Mouse (Mus musculus): ENCODE measurements at regions not wholly inside any gene's neighbourhood (a gene's known extent, or its start where the extent isn't known, plus 50 kb on each side); places are given as distances from the start of the nearest gene placed in this dataset.
A peak's percentile ranks its signal among the peaks of the same experiment; 100 is the strongest.

GRCm38 (mm10) chr1:186354742-186355141 lies 237.6 kb upstream of the Lyplal1 start:
- Histone ChIP-seq H3K4me3 (ENCODE audit: low read length) (no peak overlapping the region), H3K36me3 (ENCODE audit: control insufficient read depth, insufficient read depth, low read length) (no peaks in the 10 kb centered on the region), H3K4me2 (replicated peaks; ENCODE audit: low read depth, low read length) (no peak overlapping the region), H3K27me3 (ENCODE audit: control insufficient read depth, insufficient read depth, low read length) (no peaks in the 10 kb centered on the region), H3K27ac (ENCODE audit: low read depth, low read length) (no peak overlapping the region), H3K9me3 (ENCODE audit: control insufficient read depth, low read length) (no peaks in the 10 kb centered on the region), H3K4me1 (ENCODE audit: control insufficient read depth, insufficient read depth, low read length) (no peaks in the 10 kb centered on the region), H3K9ac (ENCODE audit: low read depth, low read length) (no peak overlapping the region)
- ATAC-seq (ENCODE audit: low FRiP score, low TSS enrichment) = no peak
- WGBS = 51% methylated on average over 6 of the region's 6 CpGs

- Histone ChIP-seq H3K4me3 (ENCODE audit: low read length) (no peak overlapping the region), H3K9ac (ENCODE audit: low read depth, low read length) (no peak overlapping the region)
Measured at GRCm38 (mm10) chr1:186354072-186354471, 237.0 kb upstream of the Lyplal1 start.

GRCm38 (mm10) chr1:186350381-186350780 lies 233.3 kb upstream of the Lyplal1 start:
- H3K27me3 ChIP-seq (ENCODE audit: control insufficient read depth, insufficient read depth, low read length) = no peaks in the 10 kb centered on the region
- H3K4me2 ChIP-seq (replicated peaks; ENCODE audit: low read depth, low read length) = no peak overlapping the region
- no peak overlapping the region for H3K4me3 ChIP-seq (ENCODE audit: low read length)
- no peaks in the 10 kb centered on the region for H3K9me3 ChIP-seq (ENCODE audit: control insufficient read depth, low read length)
- no peak overlapping the region for H3K27ac ChIP-seq (ENCODE audit: low read depth, low read length)
- 86% methylated on average over 4 of the region's 4 CpGs for WGBS
- H3K36me3 ChIP-seq (ENCODE audit: control insufficient read depth, insufficient read depth, low read length) = no peaks in the 10 kb centered on the region
- ATAC-seq (ENCODE audit: low FRiP score, low TSS enrichment) = no peak
- H3K4me1 ChIP-seq (ENCODE audit: control insufficient read depth, insufficient read depth, low read length) = peaks cover 12% of the 10 kb centered on the region
- no peak overlapping the region for H3K9ac ChIP-seq (ENCODE audit: low read depth, low read length)

More at GRCm38 (mm10) chr1:186354072-186354471, 237.0 kb upstream of the Lyplal1 start:
- H3K4me2 ChIP-seq (replicated peaks; ENCODE audit: low read depth, low read length) = no peak overlapping the region
- H3K27me3 ChIP-seq (ENCODE audit: control insufficient read depth, insufficient read depth, low read length) = no peaks in the 10 kb centered on the region
- ATAC-seq (ENCODE audit: low FRiP score, low TSS enrichment) = no peak
- H3K36me3 ChIP-seq (ENCODE audit: control insufficient read depth, insufficient read depth, low read length) = no peaks in the 10 kb centered on the region
- H3K9me3 ChIP-seq (ENCODE audit: control insufficient read depth, low read length) = no peaks in the 10 kb centered on the region
- no peak overlapping the region for H3K27ac ChIP-seq (ENCODE audit: low read depth, low read length)
- no peaks in the 10 kb centered on the region for H3K4me1 ChIP-seq (ENCODE audit: control insufficient read depth, insufficient read depth, low read length)

GRCm38 (mm10) chr1:186349966-186350365 lies 232.9 kb upstream of the Lyplal1 start:
- Histone ChIP-seq H3K4me1 (ENCODE audit: control insufficient read depth, insufficient read depth, low read length) (peaks cover 12% of the 10 kb centered on the region), H3K9ac (ENCODE audit: low read depth, low read length) (no peak overlapping the region), H3K4me3 (ENCODE audit: low read length) (no peak overlapping the region), H3K36me3 (ENCODE audit: control insufficient read depth, insufficient read depth, low read length) (no peaks in the 10 kb centered on the region), H3K27me3 (ENCODE audit: control insufficient read depth, insufficient read depth, low read length) (no peaks in the 10 kb centered on the region), H3K4me2 (replicated peaks; ENCODE audit: low read depth, low read length) (no peak overlapping the region), H3K9me3 (ENCODE audit: control insufficient read depth, low read length) (no peaks in the 10 kb centered on the region), H3K27ac (ENCODE audit: low read depth, low read length) (no peak overlapping the region)
- ATAC-seq (ENCODE audit: low FRiP score, low TSS enrichment) = no peak
- WGBS = 86% methylated on average over 2 of the region's 2 CpGs

- Histone ChIP-seq H3K9ac (ENCODE audit: low read depth, low read length) (no peak overlapping the region), H3K9me3 (ENCODE audit: control insufficient read depth, low read length) (no peaks in the 10 kb centered on the region), H3K27me3 (ENCODE audit: control insufficient read depth, insufficient read depth, low read length) (no peaks in the 10 kb centered on the region), H3K4me2 (replicated peaks; ENCODE audit: low read depth, low read length) (no peak overlapping the region), H3K4me3 (ENCODE audit: low read length) (no peak overlapping the region), H3K36me3 (ENCODE audit: control insufficient read depth, insufficient read depth, low read length) (no peaks in the 10 kb centered on the region), H3K27ac (ENCODE audit: low read depth, low read length) (no peak overlapping the region), H3K4me1 (ENCODE audit: control insufficient read depth, insufficient read depth, low read length) (peaks cover 12% of the 10 kb centered on the region)
- peak; percentile 83 for ATAC-seq (ENCODE audit: low FRiP score, low TSS enrichment)
- WGBS = 42% methylated on average over 14 of the region's 14 CpGs
Measured at GRCm38 (mm10) chr1:186347413-186348147, 230.5 kb upstream of the Lyplal1 start.

GRCm38 (mm10) chr1:186345449-186345848 lies 228.3 kb upstream of the Lyplal1 start:
- Histone ChIP-seq H3K36me3 (ENCODE audit: control insufficient read depth, insufficient read depth, low read length) (no peaks in the 10 kb centered on the region), H3K9ac (ENCODE audit: low read depth, low read length) (no peak overlapping the region), H3K27me3 (ENCODE audit: control insufficient read depth, insufficient read depth, low read length) (no peaks in the 10 kb centered on the region), H3K4me1 (ENCODE audit: control insufficient read depth, insufficient read depth, low read length) (peaks cover 12% of the 10 kb centered on the region), H3K4me2 (replicated peaks; ENCODE audit: low read depth, low read length) (no peak overlapping the region), H3K9me3 (ENCODE audit: control insufficient read depth, low read length) (no peaks in the 10 kb centered on the region), H3K27ac (ENCODE audit: low read depth, low read length) (no peak overlapping the region), H3K4me3 (ENCODE audit: low read length) (no peak overlapping the region)
- WGBS = 92% methylated on average over 6 of the region's 6 CpGs
- no peak for ATAC-seq (ENCODE audit: low FRiP score, low TSS enrichment)

GRCm38 (mm10) chr1:186342931-186343506 lies 225.9 kb upstream of the Lyplal1 start:
- Histone ChIP-seq H3K4me2 (replicated peaks; ENCODE audit: low read depth, low read length) (no peak overlapping the region), H3K27ac (ENCODE audit: low read depth, low read length) (no peak overlapping the region), H3K9me3 (ENCODE audit: control insufficient read depth, low read length) (no peaks in the 10 kb centered on the region), H3K27me3 (ENCODE audit: control insufficient read depth, insufficient read depth, low read length) (no peaks in the 10 kb centered on the region), H3K4me3 (ENCODE audit: low read length) (no peak overlapping the region), H3K9ac (ENCODE audit: low read depth, low read length) (no peak overlapping the region), H3K4me1 (ENCODE audit: control insufficient read depth, insufficient read depth, low read length) (0 out of 2 replicates have a peak, but pooled peaks cover 2% of the 10 kb centered on the region), H3K36me3 (ENCODE audit: control insufficient read depth, insufficient read depth, low read length) (no peaks in the 10 kb centered on the region)
- 34% methylated on average over 2 of the region's 2 CpGs for WGBS
- ATAC-seq (ENCODE audit: low FRiP score, low TSS enrichment) = no peak

GRCm38 (mm10) chr1:186342391-186342790 lies 225.3 kb upstream of the Lyplal1 start:
- no peak overlapping the region for H3K27ac ChIP-seq (ENCODE audit: low read depth, low read length)
- 100% methylated on average over 1 of the region's 1 CpGs for WGBS
- no peak overlapping the region for H3K9ac ChIP-seq (ENCODE audit: low read depth, low read length)
- no peaks in the 10 kb centered on the region for H3K4me1 ChIP-seq (ENCODE audit: control insufficient read depth, insufficient read depth, low read length)
- H3K4me3 ChIP-seq (ENCODE audit: low read length) = no peak overlapping the region
- no peaks in the 10 kb centered on the region for H3K36me3 ChIP-seq (ENCODE audit: control insufficient read depth, insufficient read depth, low read length)
- no peak for ATAC-seq (ENCODE audit: low FRiP score, low TSS enrichment)
- H3K27me3 ChIP-seq (ENCODE audit: control insufficient read depth, insufficient read depth, low read length) = no peaks in the 10 kb centered on the region
- no peaks in the 10 kb centered on the region for H3K9me3 ChIP-seq (ENCODE audit: control insufficient read depth, low read length)
- H3K4me2 ChIP-seq (replicated peaks; ENCODE audit: low read depth, low read length) = no peak overlapping the region

- no peak; the same call in 1 of the 2 replicates for ATAC-seq (ENCODE audit: low FRiP score, low TSS enrichment)
- WGBS = 67% methylated on average over 3 of the region's 3 CpGs
- H3K27ac ChIP-seq (ENCODE audit: low read depth, low read length) = no peak overlapping the region
- no peak overlapping the region for H3K4me2 ChIP-seq (replicated peaks; ENCODE audit: low read depth, low read length)
- H3K4me3 ChIP-seq (ENCODE audit: low read length) = no peak overlapping the region
- no peaks in the 10 kb centered on the region for H3K9me3 ChIP-seq (ENCODE audit: control insufficient read depth, low read length)
- H3K9ac ChIP-seq (ENCODE audit: low read depth, low read length) = no peak overlapping the region
- no peaks in the 10 kb centered on the region for H3K27me3 ChIP-seq (ENCODE audit: control insufficient read depth, insufficient read depth, low read length)
- no peaks in the 10 kb centered on the region for H3K4me1 ChIP-seq (ENCODE audit: control insufficient read depth, insufficient read depth, low read length)
- no peaks in the 10 kb centered on the region for H3K36me3 ChIP-seq (ENCODE audit: control insufficient read depth, insufficient read depth, low read length)
Measured at GRCm38 (mm10) chr1:186341878-186342277, 224.8 kb upstream of the Lyplal1 start.

All from kidney, embryonic 14.5 days (tissue).